Mouse (Mus musculus) gastrocnemius, adult 8-10 months (tissue): Measurements from ENCODE around the gene Txnrd1. TPM values are rescaled to one million over a fixed set of nuclear protein-coding genes. Genes with fewer than 3 reads are reported as not detected.

Source experiments
- DNase-seq, 2 experiments: peaks; one replicate each; pipeline ENCODE4 v3.0.0; 2022; ENCODE audit warnings: low spot score in 2 of 2
- total RNA-seq, 4 experiments: library from RNA; stranded (reverse); gene quantifications; 2 replicates each; pipeline ENCODE4 v1.2.4; 2022

Gene Txnrd1
- total RNA-seq, 4 experiments from 2014 or later = 56.7 to 79.1 (median 63.5) TPM

GRCm38 (mm10) chr10:82817936-82818335, 15.8 kb upstream of the Txnrd1 start:
- no peak for DNase-seq

GRCm38 (mm10) chr10:82818661-82819060, 15.1 kb upstream of the Txnrd1 start:
- DNase-seq = no peak

- no peak for DNase-seq
Measured at GRCm38 (mm10) chr10:82823108-82823778, 10.5 kb upstream of the Txnrd1 start.

- no peak for DNase-seq
Measured at GRCm38 (mm10) chr10:82823779-82824177, 10.0 kb upstream of the Txnrd1 start.

DNA sequence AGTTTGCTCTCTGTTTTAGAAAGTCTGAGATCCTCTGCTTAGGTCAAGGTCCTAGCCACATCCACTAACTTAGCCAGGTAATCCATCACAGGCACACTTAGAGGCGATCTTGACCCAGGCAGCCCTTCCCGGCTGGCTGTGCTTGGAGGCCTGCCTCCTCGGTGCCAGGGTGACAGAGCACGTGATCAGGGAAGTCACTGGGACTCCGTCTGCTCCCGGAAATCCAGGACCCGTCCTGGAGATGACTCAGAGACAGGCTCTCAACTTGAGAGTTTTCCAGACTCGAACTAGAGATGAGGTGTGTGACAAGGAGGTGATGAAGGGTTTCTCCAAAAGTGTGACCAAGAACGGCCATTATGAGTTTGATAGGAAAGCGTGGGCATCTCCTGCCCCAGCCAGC, 9.2 kb upstream of the Txnrd1 start:
- no peak for DNase-seq

- no peak for DNase-seq
Measured at GRCm38 (mm10) chr10:82826516-82826915, 7.2 kb upstream of the Txnrd1 start.

DNA sequence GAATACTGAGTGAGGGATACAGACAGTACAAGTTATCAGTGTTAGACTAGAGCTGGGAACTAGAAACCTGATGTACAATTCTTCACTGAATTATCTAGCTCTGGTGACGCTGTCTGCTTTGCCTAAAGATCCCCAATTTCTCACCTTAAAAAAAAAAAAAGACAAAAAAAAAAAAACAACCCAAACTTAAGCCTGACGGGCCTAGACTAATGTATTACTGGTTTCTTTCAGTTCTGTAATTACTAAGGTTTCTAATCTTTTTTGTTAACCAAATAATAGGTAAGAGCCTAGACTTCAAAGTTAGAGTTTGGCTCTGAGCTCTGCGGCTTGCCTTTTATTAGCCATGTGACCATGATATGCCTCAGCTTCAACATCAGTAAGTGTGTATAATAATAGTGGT, 2.1 kb downstream of the Txnrd1 start:
- no peak for DNase-seq

DNA sequence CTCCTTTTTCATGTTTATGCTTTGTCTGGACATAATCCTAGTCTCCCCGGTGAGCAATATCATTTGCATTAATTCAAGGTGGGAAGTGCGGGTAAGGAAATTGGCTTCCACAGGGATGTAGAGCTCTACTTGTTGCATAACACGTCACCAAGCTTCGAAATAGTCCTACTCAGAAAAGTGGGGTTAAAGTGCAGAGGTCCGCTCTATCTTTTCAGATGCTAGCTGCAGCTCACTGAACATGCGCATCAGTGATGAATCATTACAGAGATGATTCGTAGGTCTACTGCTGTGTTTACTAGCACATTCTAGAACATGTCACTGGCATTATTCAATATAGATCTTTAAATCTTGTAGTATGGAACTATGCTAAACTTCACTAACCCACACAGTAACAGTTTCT, 4.6 kb downstream of the Txnrd1 start:
- no peak for DNase-seq

DNA sequence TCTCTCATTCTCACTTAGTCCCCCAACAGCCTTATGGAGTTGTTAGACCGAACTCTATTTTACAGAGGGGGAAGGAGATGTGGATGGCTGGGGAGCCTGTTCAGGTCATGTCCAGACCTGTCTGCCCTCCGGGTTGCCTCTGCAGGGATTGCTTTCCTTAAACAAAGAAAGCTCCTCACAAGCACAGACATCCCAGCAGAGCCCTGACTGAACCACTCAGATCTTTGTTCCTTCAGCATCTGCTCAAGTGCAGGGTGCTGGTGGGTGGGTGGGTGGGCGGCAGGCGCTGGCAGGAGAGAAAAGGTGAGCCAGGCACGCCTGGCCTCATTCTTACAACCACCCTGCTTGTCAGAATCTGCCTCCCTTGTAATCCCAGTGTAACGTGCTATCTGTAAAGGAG, 10.3 kb downstream of the Txnrd1 start:
- no peak for DNase-seq

DNA sequence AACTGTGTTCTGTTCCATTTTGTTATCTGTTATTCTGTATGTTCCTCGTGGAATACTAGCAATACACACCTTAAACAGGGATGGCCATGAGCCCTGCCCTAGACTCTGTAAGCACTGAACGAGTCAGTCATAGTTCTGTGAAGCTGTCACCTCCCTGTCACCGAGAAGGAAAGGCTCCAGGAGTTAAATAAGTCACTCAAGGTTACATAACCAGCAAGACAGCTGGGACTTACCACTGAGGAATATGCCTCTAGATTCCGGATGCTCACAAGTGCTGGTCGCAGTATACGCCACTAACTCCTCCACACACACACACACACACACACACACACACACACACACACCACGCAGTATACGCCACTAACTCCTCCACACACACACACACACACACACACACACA, 11.0 kb downstream of the Txnrd1 start:
- no peak for DNase-seq

- DNase-seq = no peak
Measured at GRCm38 (mm10) chr10:82847821-82848459, 14.2 kb downstream of the Txnrd1 start.

DNA sequence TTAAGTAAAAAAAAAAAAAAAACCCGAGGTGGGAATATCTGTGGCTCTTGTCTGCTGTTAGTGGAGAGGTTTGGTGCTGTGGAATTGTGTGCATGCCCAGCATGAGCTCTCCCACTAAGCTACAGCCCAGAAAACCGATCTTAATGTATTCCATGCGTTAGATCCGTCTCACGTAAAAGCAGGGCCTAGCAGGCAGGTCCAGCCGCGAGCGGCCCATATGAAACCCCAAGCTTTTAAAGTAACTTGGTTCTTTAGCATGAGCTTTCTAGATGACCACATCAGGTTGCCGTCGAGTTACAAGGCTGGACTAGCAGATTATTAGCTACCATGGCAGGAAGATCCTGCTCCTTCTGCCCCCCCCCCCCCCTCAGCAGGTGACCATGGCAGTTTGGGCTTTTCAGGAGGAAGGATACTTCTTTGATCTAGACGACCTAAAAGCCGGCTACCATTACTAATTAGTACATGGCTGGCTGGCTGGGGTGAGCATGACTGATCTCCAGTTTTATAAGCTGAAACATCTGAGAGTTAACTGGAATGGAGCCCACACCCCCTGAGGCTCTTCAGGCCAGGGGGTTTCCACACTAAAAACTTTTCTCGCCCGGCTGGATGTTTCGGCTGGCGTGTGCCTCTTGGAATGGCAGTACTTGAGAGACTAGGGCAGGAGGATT, 16.1 kb downstream of the Txnrd1 start:
- DNase-seq = no peak

- no peak for DNase-seq
Measured at GRCm38 (mm10) chr10:82850354-82850752, 16.6 kb downstream of the Txnrd1 start.

- DNase-seq = no peak
Measured at GRCm38 (mm10) chr10:82851751-82852150, 18.0 kb downstream of the Txnrd1 start.

DNA sequence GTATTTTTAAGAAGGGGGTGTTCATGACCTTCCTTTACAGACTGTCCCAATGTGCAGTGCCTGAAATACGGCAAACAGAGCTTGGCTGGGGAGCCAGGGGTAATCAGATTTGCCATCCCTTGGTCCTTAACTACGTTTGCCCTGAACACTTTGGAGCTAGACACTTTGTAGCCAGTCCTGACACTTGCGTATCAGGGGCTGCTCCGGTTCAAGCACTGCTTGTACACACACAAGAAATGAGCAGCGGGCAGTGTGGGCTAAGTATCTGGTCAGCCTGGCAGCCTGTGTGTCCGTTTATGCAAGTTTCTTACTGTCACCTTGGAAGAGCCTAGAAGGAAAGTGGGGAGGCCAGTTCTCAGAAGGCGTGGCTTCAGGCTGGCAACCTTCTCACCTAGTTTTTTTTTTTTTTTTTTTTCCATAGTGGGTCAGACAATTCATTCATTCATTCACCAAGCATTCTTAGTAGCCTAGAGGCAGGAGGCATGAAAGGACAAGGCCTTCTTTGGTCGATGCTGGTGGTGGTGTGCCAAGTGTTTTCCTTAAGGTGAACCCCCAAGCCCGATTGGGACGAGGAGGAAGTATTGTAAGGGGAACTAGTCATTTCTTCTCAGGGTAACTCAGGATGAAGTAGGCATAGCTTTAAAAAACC, 24.4 kb downstream of the Txnrd1 start:
- DNase-seq = no peak

DNA sequence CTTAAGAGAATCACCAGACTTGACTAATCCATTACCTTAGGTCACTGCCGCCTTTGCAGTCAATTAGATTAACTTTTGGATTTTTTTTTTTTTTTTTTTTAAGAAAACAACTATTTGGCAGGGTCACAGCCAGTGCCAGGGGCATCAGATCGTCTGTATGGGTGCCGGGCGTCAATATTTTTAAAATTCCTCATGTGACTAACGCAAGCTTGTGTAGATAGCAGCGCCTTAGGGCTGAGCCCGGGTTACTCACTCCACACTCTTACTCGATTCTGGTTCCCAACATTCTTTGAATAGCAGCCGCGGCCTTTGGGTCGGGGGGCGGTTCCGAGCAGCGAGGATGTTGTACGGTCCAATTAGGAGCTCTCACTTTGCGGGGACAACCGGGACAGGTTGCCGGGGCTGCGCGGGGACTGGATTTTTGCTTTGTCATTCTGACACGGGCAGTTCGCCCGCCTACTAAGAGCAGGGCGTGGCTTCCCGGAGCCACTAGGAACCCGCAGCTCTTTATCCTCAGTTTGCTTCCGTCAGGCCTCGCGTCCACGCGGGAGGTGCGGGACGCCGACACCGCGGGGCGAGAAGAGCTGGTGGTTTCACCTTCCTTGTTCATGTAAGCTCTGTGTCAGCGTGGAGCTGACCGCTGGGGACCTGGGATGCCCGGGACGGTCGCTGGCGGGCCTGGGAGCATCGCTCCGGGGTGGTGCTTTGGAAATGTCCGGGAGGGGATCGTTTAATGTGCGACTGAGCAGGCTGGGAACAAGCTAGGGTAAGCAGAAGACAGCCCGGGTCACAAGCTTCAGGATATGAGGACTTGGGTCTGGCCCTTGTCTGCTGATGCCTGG, 25.2 kb downstream of the Txnrd1 start:
- DNase-seq = peak; percentile 93 to 94

DNA sequence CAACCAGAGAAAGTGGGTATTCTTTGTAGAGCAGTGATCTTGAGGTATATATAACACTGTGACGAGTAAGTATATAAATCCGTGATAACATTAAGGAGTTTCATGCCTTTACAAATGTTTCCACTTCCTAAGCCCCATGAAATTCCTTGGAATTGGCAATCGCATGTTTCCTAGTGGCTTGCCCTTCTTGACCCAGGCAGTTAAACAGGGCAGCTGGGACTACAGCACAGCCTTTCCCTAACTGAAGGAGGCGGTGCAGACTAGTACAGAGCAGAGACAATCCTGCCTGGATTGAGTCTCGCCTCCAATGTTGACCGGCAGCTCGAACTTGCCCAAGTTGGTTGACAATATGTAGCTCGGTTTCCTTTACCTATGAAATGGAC, 25.8 kb downstream of the Txnrd1 start:
- DNase-seq = peak in 1 of 2 experiments; percentile 23

DNA sequence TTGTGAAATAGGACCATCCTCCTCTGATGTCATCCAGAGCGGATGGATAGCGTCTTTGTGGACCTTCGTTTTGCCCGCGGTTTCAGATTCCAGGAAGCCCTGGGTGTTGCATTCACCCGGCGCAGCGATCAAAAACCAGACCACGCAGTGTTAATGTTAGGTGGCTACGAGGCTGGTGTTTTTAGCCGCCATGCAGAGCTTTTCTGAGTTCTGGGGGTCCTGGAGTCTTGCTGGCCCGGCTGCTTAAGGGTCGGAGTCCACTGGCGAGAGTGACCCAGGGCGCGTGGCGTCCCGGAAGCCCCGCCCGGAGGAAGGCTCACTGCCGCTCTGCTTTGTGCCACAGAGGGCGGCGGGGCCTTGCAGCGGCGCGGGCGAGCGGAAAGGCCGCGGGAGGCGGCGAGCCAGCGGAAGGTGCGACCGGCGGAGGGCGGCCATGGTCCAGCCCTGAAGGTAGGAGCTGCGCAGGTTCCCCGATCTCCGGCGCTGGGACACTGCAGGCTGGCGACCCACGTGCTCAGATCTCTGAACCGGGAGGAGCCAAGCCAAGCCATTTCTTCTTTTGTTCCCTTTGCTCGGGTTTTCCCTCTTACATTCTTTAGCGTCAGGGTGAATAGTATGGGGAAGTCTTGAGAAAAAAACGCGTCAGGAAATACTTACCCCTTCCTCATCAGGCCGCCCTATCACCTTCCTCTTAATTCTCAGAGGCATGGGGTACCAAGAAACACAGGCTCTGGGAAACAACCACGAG, 26.6 kb downstream of the Txnrd1 start:
- peak; percentile 25 to 59 for DNase-seq

- no peak for DNase-seq
Measured at GRCm38 (mm10) chr10:82860929-82861315, 27.2 kb downstream of the Txnrd1 start.

- no peak for DNase-seq
Measured at GRCm38 (mm10) chr10:82863106-82863680, 29.4 kb downstream of the Txnrd1 start.
